Mouse (Mus musculus): Measurements from ENCODE around the gene Cenpb. TPM values are rescaled to one million over a fixed set of nuclear protein-coding genes. Genes with fewer than 3 reads are reported as not detected.

The Cenpb gene
- polyA plus RNA-seq, 1 experiment from 2014 or later, result 12.7 TPM

DNA sequence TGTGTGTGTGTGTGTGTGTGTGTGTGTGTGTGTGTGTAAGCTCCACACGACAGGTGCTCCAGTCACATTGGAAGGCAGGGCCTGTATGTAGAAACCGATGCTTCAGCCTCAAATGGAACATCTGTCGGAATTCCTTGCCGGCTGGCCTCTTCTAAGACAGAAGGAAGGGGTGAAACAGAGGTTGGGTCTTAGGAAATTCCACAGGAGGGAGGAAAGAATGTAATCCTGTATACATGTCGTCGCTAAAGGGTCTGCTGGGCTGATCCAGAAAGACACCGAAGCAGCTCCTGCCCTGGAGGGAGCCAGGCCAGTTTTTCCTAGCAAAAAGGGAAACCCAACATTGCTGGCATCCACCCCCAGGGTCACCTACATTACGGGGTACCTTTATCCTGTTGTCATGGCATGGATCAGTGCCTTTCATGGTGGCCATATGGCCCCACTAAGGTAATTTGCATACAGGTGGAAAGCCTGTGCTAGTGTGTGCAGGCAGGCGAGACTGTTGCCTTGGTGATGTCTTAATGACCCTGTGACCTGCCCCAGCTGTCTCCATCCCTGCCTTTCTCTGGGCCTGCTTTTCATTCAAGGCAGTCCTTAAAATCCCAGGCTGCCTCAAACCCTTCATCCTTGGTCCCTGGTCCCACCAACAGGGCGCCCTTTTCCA, 10.6 kb upstream of the Cenpb start:
- H3K4me3 ChIP-seq, result no peak overlapping the region
- H3K9me3 ChIP-seq, result no peaks in the 10 kb centered on the region
- peak; percentile 51 for ATAC-seq (ENCODE audit: low read depth)
- H3K27me3 ChIP-seq, result no peaks in the 10 kb centered on the region
- H3K9ac ChIP-seq, result peak overlapping the region; percentile 45
- H3K36me3 ChIP-seq, result peaks cover 32% of the 10 kb centered on the region
- peak overlapping the region; percentile 84 for H3K27ac ChIP-seq (replicated peaks)
- H3K4me2 ChIP-seq, result peak overlapping the region; percentile 24
- WGBS, result 22% methylated on average over 10 of the region's 10 CpGs
- H3K4me1 ChIP-seq (replicated peaks), result peaks cover 49% of the 10 kb centered on the region

GRCm38 (mm10) chr2:131189521-131190309, 9.8 kb upstream of the Cenpb start:
- 39% methylated on average over 5 of the region's 5 CpGs for WGBS
- H3K9ac ChIP-seq, result peak overlapping the region; percentile 45; the same call in 1 of the 2 replicates
- H3K27me3 ChIP-seq, result no peaks in the 10 kb centered on the region
- no peak for ATAC-seq (ENCODE audit: low read depth)
- H3K4me3 ChIP-seq, result no peak overlapping the region
- no peaks in the 10 kb centered on the region for H3K9me3 ChIP-seq
- H3K4me2 ChIP-seq, result peak overlapping the region; percentile 24
- peak overlapping the region; percentile 84 for H3K27ac ChIP-seq (replicated peaks)
- H3K4me1 ChIP-seq (replicated peaks), result peaks cover 49% of the 10 kb centered on the region
- peaks cover 24% of the 10 kb centered on the region for H3K36me3 ChIP-seq

DNA sequence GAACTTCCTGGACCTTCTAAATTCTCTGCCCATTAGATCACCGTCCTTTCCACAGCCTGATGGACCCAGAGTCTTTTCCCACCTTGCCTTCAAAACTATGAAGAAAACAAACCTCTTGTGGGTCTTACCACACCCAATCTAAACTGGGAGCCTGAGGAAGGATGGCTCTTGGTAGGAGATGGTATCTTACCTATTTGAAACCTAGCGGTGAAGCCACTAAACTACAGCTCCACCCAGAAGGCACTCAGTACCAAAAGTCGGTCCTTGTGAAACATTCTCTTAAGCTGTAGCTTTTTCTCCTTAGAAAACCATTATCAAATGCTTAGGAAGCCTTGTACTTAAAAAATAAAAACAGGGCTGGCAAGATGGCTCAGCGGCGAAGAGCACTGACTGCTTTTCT, 8.4 kb upstream of the Cenpb start:
- Histone ChIP-seq H3K9me3 (no peaks in the 10 kb centered on the region), H3K27me3 (no peaks in the 10 kb centered on the region), H3K36me3 (peaks cover 10% of the 10 kb centered on the region), H3K4me2 (peak overlapping the region; percentile 73), H3K4me3 (no peak overlapping the region; the same call in 1 of the 2 replicates), H3K4me1 (replicated peaks) (peaks cover 49% of the 10 kb centered on the region), H3K9ac (no peak overlapping the region), H3K27ac (replicated peaks) (no peak overlapping the region)
- 96% methylated on average over 5 of the region's 5 CpGs for WGBS
- ATAC-seq (ENCODE audit: low read depth), result no peak

GRCm38 (mm10) chr2:131187602-131187922, 7.7 kb upstream of the Cenpb start:
- peaks cover 49% of the 10 kb centered on the region for H3K4me1 ChIP-seq (replicated peaks)
- H3K27ac ChIP-seq (replicated peaks), result peak overlapping the region; percentile 86
- peak overlapping the region; percentile 73 for H3K4me2 ChIP-seq
- H3K27me3 ChIP-seq, result no peaks in the 10 kb centered on the region
- peak overlapping the region; percentile 79 for H3K9ac ChIP-seq
- WGBS, result 27% methylated on average over 3 of the region's 3 CpGs
- no peak for ATAC-seq (ENCODE audit: low read depth)
- H3K4me3 ChIP-seq, result peak overlapping the region; percentile 71
- H3K36me3 ChIP-seq, result peaks cover 2% of the 10 kb centered on the region; the same call in 1 of the 2 replicates
- H3K9me3 ChIP-seq, result no peaks in the 10 kb centered on the region

- Histone ChIP-seq H3K36me3 (no peaks in the 10 kb centered on the region), H3K4me1 (replicated peaks) (peaks cover 49% of the 10 kb centered on the region), H3K9ac (peak within 1 kb of the TSS; percentile 79), H3K27ac (replicated peaks) (peak within 1 kb of the TSS; percentile 86), H3K4me3 (peak within 1 kb of the TSS; percentile 71), H3K4me2 (peak within 1 kb of the TSS; percentile 73), H3K27me3 (no peaks in the 10 kb centered on the region), H3K9me3 (no peaks in the 10 kb centered on the region)
- ATAC-seq (ENCODE audit: low read depth), result peak; percentile 83
- under 1% methylated on average over 43 of the region's 43 CpGs for WGBS
These were observed 7.1 kb upstream of the Cenpb start, which contains the start of the genes Cdc25b and Spef1 for GRCm38 (mm10) chr2:131186771-131187601. TSS of gene Cdc25b (plus strand) at chr2:131186949. TSS of gene Spef1 (minus strand) at chr2:131187282.

GRCm38 (mm10) chr2:131186343-131186742, 6.5 kb upstream of the Cenpb start:
- Histone ChIP-seq H3K4me1 (replicated peaks) (peaks cover 43% of the 10 kb centered on the region), H3K36me3 (no peaks in the 10 kb centered on the region), H3K9ac (peak overlapping the region; percentile 79), H3K27ac (replicated peaks) (peak overlapping the region; percentile 86), H3K4me2 (peak overlapping the region; percentile 73), H3K9me3 (no peaks in the 10 kb centered on the region), H3K27me3 (no peaks in the 10 kb centered on the region), H3K4me3 (peak overlapping the region; percentile 71)
- under 1% methylated on average over 14 of the region's 14 CpGs for WGBS
- ATAC-seq (ENCODE audit: low read depth), result 0 out of 2 replicates have a peak, but pooled peaks have one; percentile 1

DNA sequence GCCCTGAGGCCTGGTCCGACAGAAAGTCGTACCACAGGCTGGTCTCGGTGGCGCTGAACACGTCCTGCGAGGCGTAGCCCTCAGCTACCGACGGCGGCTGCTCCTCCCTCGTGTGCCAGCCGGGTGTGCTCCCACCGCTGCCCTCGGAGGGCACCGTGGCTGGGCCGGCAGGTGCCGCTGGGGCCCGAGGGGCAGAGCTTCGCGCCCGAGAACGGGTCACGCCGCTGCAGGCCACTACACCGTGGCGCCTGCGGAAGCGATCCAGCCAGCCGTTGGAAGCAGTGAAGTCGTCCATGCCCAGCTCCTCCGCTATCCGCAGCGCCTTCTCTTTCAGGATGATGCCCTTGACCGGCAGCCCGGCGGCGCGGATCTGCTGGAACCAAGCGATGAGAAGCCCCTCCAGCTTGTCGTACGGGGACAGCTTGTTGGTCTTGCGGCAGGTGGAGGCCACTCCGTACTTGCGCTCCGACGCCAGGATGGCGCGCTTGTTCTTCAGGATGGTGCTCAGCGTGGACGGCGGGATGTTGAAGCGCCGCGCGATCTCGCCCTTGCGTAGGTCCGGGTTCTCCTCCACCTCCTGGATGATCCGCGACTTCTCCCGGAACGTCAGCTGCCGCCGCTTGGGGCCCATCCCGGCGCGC, 501 bp downstream of the Cenpb start:
- peak; percentile 64 for ATAC-seq (ENCODE audit: low read depth)
- peak overlapping the region; percentile 87 for H3K4me2 ChIP-seq
- peak overlapping the region; percentile 92 for H3K9ac ChIP-seq
- no peaks in the 10 kb centered on the region for H3K9me3 ChIP-seq
- H3K4me3 ChIP-seq, result peak overlapping the region; percentile 93
- H3K27ac ChIP-seq (replicated peaks), result peak overlapping the region; percentile 96
- peaks cover 8% of the 10 kb centered on the region for H3K36me3 ChIP-seq
- under 1% methylated on average over 63 of the region's 67 CpGs for WGBS
- H3K4me1 ChIP-seq (replicated peaks), result peaks cover 48% of the 10 kb centered on the region
- H3K27me3 ChIP-seq, result no peaks in the 10 kb centered on the region

DNA sequence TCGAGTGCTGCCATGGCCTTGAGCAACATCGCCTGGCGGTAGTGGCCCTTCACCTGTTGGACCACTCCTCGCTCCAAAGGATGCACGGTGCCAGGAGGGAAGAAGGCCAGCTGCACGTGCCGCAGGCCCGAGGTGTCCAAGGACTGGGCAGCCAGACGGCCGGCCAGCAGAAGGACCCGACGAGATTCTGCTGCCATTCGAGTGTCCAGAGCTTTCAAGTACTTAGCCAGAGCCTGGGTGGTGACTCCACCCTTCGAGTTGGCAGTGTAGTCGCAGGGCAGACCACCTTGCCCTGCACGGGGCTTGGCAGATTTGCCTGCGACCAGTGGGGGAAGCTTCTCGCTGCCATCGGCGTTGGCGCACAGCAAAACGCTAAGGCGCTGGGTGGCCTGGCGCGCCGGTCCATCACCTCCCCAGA, 1.0 kb downstream of the Cenpb start:
- Histone ChIP-seq H3K27me3 (no peaks in the 10 kb centered on the region), H3K9me3 (no peaks in the 10 kb centered on the region), H3K36me3 (peaks cover 8% of the 10 kb centered on the region), H3K4me2 (peak overlapping the region; percentile 87), H3K4me1 (replicated peaks) (peaks cover 53% of the 10 kb centered on the region), H3K9ac (peak overlapping the region; percentile 92), H3K4me3 (peak overlapping the region; percentile 93), H3K27ac (replicated peaks) (peak overlapping the region; percentile 96)
- ATAC-seq (ENCODE audit: low read depth), result peak; percentile 2; the same call in 1 of the 2 replicates
- WGBS, result 22% methylated on average over 26 of the region's 26 CpGs

GRCm38 (mm10) chr2:131177932-131178331, 1.9 kb downstream of the Cenpb start:
- Histone ChIP-seq H3K4me1 (replicated peaks) (peaks cover 58% of the 10 kb centered on the region), H3K4me2 (peak overlapping the region; percentile 87), H3K36me3 (peaks cover 8% of the 10 kb centered on the region), H3K27ac (replicated peaks) (peak overlapping the region; percentile 49), H3K4me3 (peak overlapping the region; percentile 93), H3K9ac (peak overlapping the region; percentile 92), H3K9me3 (no peaks in the 10 kb centered on the region), H3K27me3 (peaks cover 9% of the 10 kb centered on the region)
- no peak for ATAC-seq (ENCODE audit: low read depth)
- WGBS, result 84% methylated on average over 9 of the region's 9 CpGs

GRCm38 (mm10) chr2:131176491-131176890, 3.4 kb downstream of the Cenpb start:
- no peaks in the 10 kb centered on the region for H3K9me3 ChIP-seq
- no peak for ATAC-seq (ENCODE audit: low read depth)
- peaks cover 23% of the 10 kb centered on the region for H3K27me3 ChIP-seq
- H3K27ac ChIP-seq (replicated peaks), result 0 out of 2 replicates have a peak overlapping the region, but pooled peaks have one; percentile 18
- 57% methylated on average over 5 of the region's 5 CpGs for WGBS
- peak overlapping the region; percentile 93; the same call in 1 of the 2 replicates for H3K4me3 ChIP-seq
- H3K9ac ChIP-seq, result peak overlapping the region; percentile 92
- peaks cover 8% of the 10 kb centered on the region for H3K36me3 ChIP-seq
- peak overlapping the region; percentile 87 for H3K4me2 ChIP-seq
- peaks cover 62% of the 10 kb centered on the region for H3K4me1 ChIP-seq (replicated peaks)

GRCm38 (mm10) chr2:131175945-131176309, 3.9 kb downstream of the Cenpb start:
- Histone ChIP-seq H3K27me3 (peaks cover 29% of the 10 kb centered on the region), H3K36me3 (peaks cover 8% of the 10 kb centered on the region), H3K27ac (replicated peaks) (no peak overlapping the region), H3K9ac (no peak overlapping the region), H3K4me1 (replicated peaks) (peaks cover 67% of the 10 kb centered on the region), H3K4me2 (peak overlapping the region; percentile 87; the same call in 1 of the 2 replicates), H3K4me3 (no peak overlapping the region), H3K9me3 (no peaks in the 10 kb centered on the region)
- 100% methylated on average over 1 of the region's 1 CpGs for WGBS
- no peak for ATAC-seq (ENCODE audit: low read depth)
